Mouse (Mus musculus): Measurements from ENCODE around the gene Adssl1. TPM values are rescaled to one million over a fixed set of nuclear protein-coding genes. Genes with fewer than 3 reads are reported as not detected.

Adssl1 gene
- total and polyA plus RNA-seq, 3 experiments: 58.2 to 63.9 TPM; not detected in 1

GRCm38 (mm10) chr12:112592985-112593734 is 26.7 kb upstream of the Adssl1 start:
- Histone ChIP-seq H3K27me3 (ENCODE audit: control insufficient read depth in 1 of 2, insufficient read depth in 2 of 2, low read length in 2 of 2) (no peaks in the 10 kb centered on the region), H3K36me3 (ENCODE audit: control insufficient read depth in 1 of 2, insufficient read depth in 2 of 2, low read length in 2 of 2) (peaks cover 0 to 31% of the 10 kb centered on the region in 2 experiments; a peak in 2 of 4 replicates), H3K4me3 (ENCODE audit: control insufficient read depth in 1 of 2, insufficient read depth in 1 of 2, low read depth in 2 of 2, low read length in 2 of 2) (no peak overlapping the region), H3K9ac (ENCODE audit: control insufficient read depth, low read depth, low read length, poor library complexity, severe bottlenecking) (no peak overlapping the region; the same call in 1 of the 2 replicates), H3K79me2 (ENCODE audit: control insufficient read depth, insufficient read depth, low read length, poor library complexity) (peaks cover 46% of the 10 kb centered on the region), H3K9me3 (replicated peaks; ENCODE audit: insufficient read depth, low read length) (no peaks in the 10 kb centered on the region), H3K27ac (ENCODE audit: control insufficient read depth, low read depth, low read length) (no peak overlapping the region), H3K4me1 (ENCODE audit: control insufficient read depth in 1 of 2, insufficient read depth in 2 of 2, low read length in 2 of 2) (peaks cover 32 to 50% of the 10 kb centered on the region in 2 experiments)
- no peak for DNase-seq (ENCODE audit: low read depth, low spot score)
- TF ChIP-seq TCF12 (IDR thresholded peaks at IDR 0.05; ENCODE audit: low read depth, low read length) (0 out of 2 replicates have a peak, but pooled peaks have one; percentile 9), CHD1 (IDR thresholded peaks at IDR 0.05; ENCODE audit: low read depth, low read length) (no peak)

- DNase-seq (ENCODE audit: low read depth, low spot score): peak; percentile 74
- Histone ChIP-seq H3K4me1 (ENCODE audit: control insufficient read depth in 1 of 2, insufficient read depth in 2 of 2, low read length in 2 of 2) (peaks cover 37 to 56% of the 10 kb centered on the region in 2 experiments), H3K79me2 (ENCODE audit: control insufficient read depth, insufficient read depth, low read length, poor library complexity) (peaks cover 40% of the 10 kb centered on the region), H3K4me3 (ENCODE audit: control insufficient read depth in 1 of 2, insufficient read depth in 1 of 2, low read depth in 2 of 2, low read length in 2 of 2) (no peak overlapping the region), H3K27ac (ENCODE audit: control insufficient read depth, low read depth, low read length) (peak overlapping the region; percentile 30), H3K9me3 (replicated peaks; ENCODE audit: insufficient read depth, low read length) (no peaks in the 10 kb centered on the region), H3K27me3 (ENCODE audit: control insufficient read depth in 1 of 2, insufficient read depth in 2 of 2, low read length in 2 of 2) (no peaks in the 10 kb centered on the region), H3K36me3 (ENCODE audit: control insufficient read depth in 1 of 2, insufficient read depth in 2 of 2, low read length in 2 of 2) (peaks cover 0 to 36% of the 10 kb centered on the region in 2 experiments; a peak in 2 of 4 replicates), H3K9ac (ENCODE audit: control insufficient read depth, low read depth, low read length, poor library complexity, severe bottlenecking) (peak overlapping the region; percentile 8)
- TF ChIP-seq MAX (IDR thresholded peaks at IDR 0.05; ENCODE audit: low read length): peak; percentile 77
- TF ChIP-seq POLR2AphosphoS5 (IDR thresholded peaks at IDR 0.05; ENCODE audit: borderline replicate concordance, low read depth, low read length): no peak
- no peak for TF ChIP-seq ZNF384 (IDR thresholded peaks at IDR 0.05; ENCODE audit: low read depth, low read length)
- TF ChIP-seq ZKSCAN1 (IDR thresholded peaks at IDR 0.05; ENCODE audit: low read depth, low read length): no peak
- no peak; a peak in 2 of 4 replicates for TF ChIP-seq EP300 (IDR thresholded peaks at IDR 0.05; ENCODE audit: low read depth in 1 of 2, low read length in 2 of 2)
- TF ChIP-seq CHD1 (IDR thresholded peaks at IDR 0.05; ENCODE audit: low read depth, low read length): no peak; the same call in 1 of the 2 replicates
- peak; percentile 19; the same call in 1 of the 2 replicates for TF ChIP-seq BHLHE40 (IDR thresholded peaks at IDR 0.05; ENCODE audit: borderline replicate concordance, low read depth, low read length)
- no peak for TF ChIP-seq MEF2A (IDR thresholded peaks at IDR 0.05; ENCODE audit: extremely low read depth, insufficient replicate concordance, low read depth, low read length, poor library complexity, severe bottlenecking)
- TF ChIP-seq MYC (IDR thresholded peaks at IDR 0.05; ENCODE audit: low read depth, low read length): peak; percentile 68
- TF ChIP-seq RAD21 (IDR thresholded peaks at IDR 0.05; ENCODE audit: low read depth, low read length): no peak
- TF ChIP-seq UBTF (IDR thresholded peaks at IDR 0.05; ENCODE audit: borderline replicate concordance, insufficient read depth, low read depth, low read length): no peak
- TF ChIP-seq GABPA (IDR thresholded peaks at IDR 0.05; ENCODE audit: low read depth, low read length): no peak
- peak; percentile 48; the same call in 1 of the 2 replicates for TF ChIP-seq ZMIZ1 (IDR thresholded peaks at IDR 0.05; ENCODE audit: low read depth, low read length)
- TF ChIP-seq CHD2 (IDR thresholded peaks at IDR 0.05; ENCODE audit: low read length): no peak; the same call in none of the 2 replicates
- TF ChIP-seq ELF1 (IDR thresholded peaks at IDR 0.05; ENCODE audit: low read depth, low read length): peak; percentile 42; the same call in 1 of the 2 replicates
- no peak for TF ChIP-seq SMC3 (IDR thresholded peaks at IDR 0.05; ENCODE audit: low read depth, low read length)
- TF ChIP-seq POLR2A (IDR thresholded peaks at IDR 0.05; ENCODE audit: control insufficient read depth in 1 of 2, insufficient read depth in 1 of 2, low read depth in 1 of 2, low read length in 2 of 2, poor library complexity in 1 of 2): no peak
- TF ChIP-seq HCFC1 (IDR thresholded peaks at IDR 0.05; ENCODE audit: low read depth, low read length): no peak; the same call in 1 of the 2 replicates
- no peak for TF ChIP-seq RCOR1 (IDR thresholded peaks at IDR 0.05; ENCODE audit: low read depth, low read length)
- TF ChIP-seq GATA1 (IDR thresholded peaks at IDR 0.05; ENCODE audit: low read depth, low read length): no peak
- TF ChIP-seq JUND (IDR thresholded peaks at IDR 0.05; ENCODE audit: low read depth, low read length): peak; percentile 26; the same call in 1 of the 2 replicates
- peak; percentile 45; the same call in 1 of the 2 replicates for TF ChIP-seq MXI1 (IDR thresholded peaks at IDR 0.05; ENCODE audit: low read depth, low read length)
- peak; percentile 19; the same call in 1 of the 2 replicates for TF ChIP-seq NRF1 (IDR thresholded peaks at IDR 0.05; ENCODE audit: insufficient read depth, low read depth, low read length, poor library complexity, severe bottlenecking)
- no peak for TF ChIP-seq POLR2AphosphoS2 (IDR thresholded peaks at IDR 0.05; ENCODE audit: low read length)
- no peak for TF ChIP-seq TAL1 (IDR thresholded peaks at IDR 0.05; ENCODE audit: low read length)
Measured at GRCm38 (mm10) chr12:112593951-112594915, 25.6 kb upstream of the Adssl1 start.
